Mouse (Mus musculus) CD8-positive naive resting alpha-beta T cell, adult 2 months (primary cell): Measurements from ENCODE around the gene Igf2bp3.

Experiments
- DNase-seq, 2 experiments: peaks; one replicate each; pipeline ENCODE4 v3.0.0; 2022; ENCODE audit warnings: low read depth in 2 of 2, low spot score in 2 of 2

Igf2bp3 gene

GRCm38 (mm10) chr6:49077894-49078293, 136.9 kb downstream of the Igf2bp3 start:
- no peak for DNase-seq

GRCm38 (mm10) chr6:49074117-49074490, 140.7 kb downstream of the Igf2bp3 start:
- peak; percentile 24 to 41 for DNase-seq

GRCm38 (mm10) chr6:49073304-49074116, 141.2 kb downstream of the Igf2bp3 start, which contains the start of gene Malsu1:
Gene Malsu1, plus strand, starts transcription at chr6:49073795.
- DNase-seq, result peak; percentile 81 to 89

GRCm38 (mm10) chr6:49068361-49068760, 146.4 kb downstream of the Igf2bp3 start:
- DNase-seq, result no peak

GRCm38 (mm10) chr6:49057053-49058021, 157.4 kb downstream of the Igf2bp3 start:
- peak; percentile 56 to 66 for DNase-seq

GRCm38 (mm10) chr6:49056009-49056408, 158.7 kb downstream of the Igf2bp3 start:
- no peak for DNase-seq

GRCm38 (mm10) chr6:49055256-49055733, 159.5 kb downstream of the Igf2bp3 start:
- no peak for DNase-seq

GRCm38 (mm10) chr6:49052191-49052590, 162.6 kb downstream of the Igf2bp3 start:
- DNase-seq, result no peak

- DNase-seq, result no peak
These were observed 163.9 kb downstream of the Igf2bp3 start for GRCm38 (mm10) chr6:49050677-49051410.

GRCm38 (mm10) chr6:49048395-49048794, 166.4 kb downstream of the Igf2bp3 start:
- no peak for DNase-seq

- DNase-seq, result no peak
These were observed 166.9 kb downstream of the Igf2bp3 start for GRCm38 (mm10) chr6:49047848-49048247.

- DNase-seq, result no peak
These were observed 167.8 kb downstream of the Igf2bp3 start for GRCm38 (mm10) chr6:49046976-49047375.

GRCm38 (mm10) chr6:49046502-49046901, 168.3 kb downstream of the Igf2bp3 start:
- DNase-seq, result no peak

- peak; percentile 52 to 70 for DNase-seq
These were observed 175.1 kb downstream of the Igf2bp3 start for GRCm38 (mm10) chr6:49039470-49040180.

GRCm38 (mm10) chr6:49037268-49037662, 177.5 kb downstream of the Igf2bp3 start:
- no peak for DNase-seq

- no peak for DNase-seq
These were observed 178.2 kb downstream of the Igf2bp3 start, which contains the start of gene Gpnmb for GRCm38 (mm10) chr6:49036275-49037267. Gene Gpnmb, plus strand, starts transcription at chr6:49036546.
